Mouse (Mus musculus) hindbrain, embryonic 16.5 days (tissue): ENCODE data around the gene Psmc1. TPM values are rescaled to one million over a fixed set of nuclear protein-coding genes. Genes with fewer than 3 reads are reported as not detected.

ENCODE experiments used
- ATAC-seq: fragments of 200-750 bp; cut with Nextera tagmentation; 2 replicates; pipeline ENCODE4 v1.8.0; 2017; ENCODE audit warnings: moderate TSS enrichment, moderate library complexity
- H3K27ac ChIP-seq: fragments of 300-500 bp; sonication (generic); 2 replicates; pipeline ENCODE4 v1.5.1; 2014; ENCODE audit warnings: low read depth, mild to moderate bottlenecking, control low read depth, low read length, moderate library complexity
- H3K27me3 ChIP-seq: fragments of 300-500 bp; sonication (generic); replicated peaks from 2 replicates; pipeline ENCODE4 v1.6.1; 2014; ENCODE audit warnings: low read length; ENCODE audit not compliant: control insufficient read depth, insufficient read depth
- H3K36me3 ChIP-seq: fragments of 300-500 bp; sonication (generic); 2 replicates; pipeline ENCODE4 v1.6.1; 2014; ENCODE audit warnings: mild to moderate bottlenecking, low read length, moderate library complexity, mixed read lengths; ENCODE audit not compliant: control insufficient read depth, insufficient read depth
- H3K4me1 ChIP-seq: fragments of 300-500 bp; sonication (generic); 2 replicates; pipeline ENCODE4 v1.6.1; 2014; ENCODE audit warnings: low read depth, low read length; ENCODE audit not compliant: control insufficient read depth, insufficient read depth
- H3K4me2 ChIP-seq: fragments of 300-500 bp; sonication (generic); 2 replicates; pipeline ENCODE4 v1.6.1; 2014; ENCODE audit warnings: mild to moderate bottlenecking, low read length, control low read depth, moderate library complexity
- H3K4me3 ChIP-seq: fragments of 300-500 bp; sonication (generic); 2 replicates; pipeline ENCODE4 v1.5.1; 2014; ENCODE audit warnings: mild to moderate bottlenecking, low read length, control low read depth, moderate library complexity
- H3K9ac ChIP-seq: fragments of 300-500 bp; sonication (generic); 2 replicates; pipeline ENCODE4 v1.6.1; 2014; ENCODE audit warnings: low read depth, mild to moderate bottlenecking, control low read depth, low read length, moderate library complexity
- H3K9me3 ChIP-seq: fragments of 300-500 bp; sonication (generic); 2 replicates; pipeline ENCODE4 v1.6.1; 2014; ENCODE audit warnings: mild to moderate bottlenecking, low read length, moderate library complexity; ENCODE audit not compliant: control insufficient read depth
- WGBS: fragments of 180-500 bp; shearing (Covaris S2); extraction: QIAGEN DNeasy Blood & Tissue Kit; methylation state at CpG from one replicate; pipeline ENCODE4 v1.1.7; 2014; 5-methylcytosine and 5-hydroxymethylcytosine counted together
- polyA plus RNA-seq: library from polyadenylated mRNA; unstranded; fragments of >200 nt; fragmentation: Nextera tagmentation; extraction: Ambion mirVana; gene quantifications from 2 replicates; pipeline ENCODE4 v1.2.1, GENCODE M21; 2015

Gene Psmc1
- polyA plus RNA-seq, 1 experiment from 2014 or later = 276 TPM

DNA sequence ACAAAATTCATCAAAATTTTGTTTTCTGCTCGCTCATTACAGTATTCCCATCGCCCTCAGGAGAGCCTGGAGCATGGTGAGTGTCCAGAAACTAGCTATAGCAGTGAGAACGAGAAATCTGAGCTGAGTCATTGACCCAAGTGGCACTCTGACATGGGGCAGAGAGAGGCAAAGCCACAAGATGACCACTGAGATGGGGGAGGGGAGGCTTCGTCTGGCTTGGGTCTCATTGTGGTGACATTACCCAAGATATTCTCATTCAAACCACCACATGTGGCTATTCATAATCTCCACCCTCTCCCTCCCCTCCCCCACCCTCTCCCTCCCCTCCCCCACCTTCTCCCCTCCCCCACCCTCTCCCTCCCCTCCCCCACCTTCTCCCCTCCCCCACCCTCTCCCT, 2.5 kb upstream of the Psmc1 start:
- no peaks in the 10 kb centered on the region for H3K27me3 ChIP-seq
- no peaks in the 10 kb centered on the region for H3K36me3 ChIP-seq
- WGBS = 56% methylated on average over 4 of the region's 4 CpGs
- ATAC-seq = no peak
- no peak overlapping the region for H3K4me2 ChIP-seq
- H3K4me1 ChIP-seq = peaks cover 11% of the 10 kb centered on the region
- no peak overlapping the region for H3K27ac ChIP-seq
- no peaks in the 10 kb centered on the region for H3K9me3 ChIP-seq
- no peak overlapping the region for H3K4me3 ChIP-seq
- H3K9ac ChIP-seq = no peak overlapping the region

DNA sequence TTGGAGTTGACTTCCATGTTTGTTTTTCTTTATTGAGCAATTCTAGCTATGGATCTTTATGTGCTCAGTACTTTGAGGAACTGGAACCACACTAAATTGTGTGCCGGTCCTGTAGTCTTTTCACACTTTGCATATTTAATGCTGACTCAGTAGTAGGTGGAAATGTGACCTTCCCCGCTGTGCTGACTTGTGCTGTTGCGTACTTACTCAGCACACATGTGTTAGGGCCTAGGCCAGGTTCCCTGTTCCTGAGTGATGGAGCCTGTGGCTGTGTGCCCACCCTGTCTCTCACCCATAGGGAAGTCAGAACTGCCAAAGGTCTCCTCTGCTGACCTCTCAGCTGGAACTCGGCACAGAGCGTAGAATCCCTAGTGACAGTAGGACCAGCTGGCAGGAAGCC, 6.0 kb downstream of the Psmc1 start:
- no peaks in the 10 kb centered on the region for H3K27me3 ChIP-seq
- no peak overlapping the region for H3K4me2 ChIP-seq
- no peak for ATAC-seq
- H3K36me3 ChIP-seq = peaks cover 59% of the 10 kb centered on the region
- no peaks in the 10 kb centered on the region for H3K9me3 ChIP-seq
- H3K9ac ChIP-seq = no peak overlapping the region
- no peak overlapping the region for H3K27ac ChIP-seq
- H3K4me3 ChIP-seq = no peak overlapping the region
- peaks cover 7% of the 10 kb centered on the region for H3K4me1 ChIP-seq
- WGBS = 86% methylated on average over 5 of the region's 5 CpGs

DNA sequence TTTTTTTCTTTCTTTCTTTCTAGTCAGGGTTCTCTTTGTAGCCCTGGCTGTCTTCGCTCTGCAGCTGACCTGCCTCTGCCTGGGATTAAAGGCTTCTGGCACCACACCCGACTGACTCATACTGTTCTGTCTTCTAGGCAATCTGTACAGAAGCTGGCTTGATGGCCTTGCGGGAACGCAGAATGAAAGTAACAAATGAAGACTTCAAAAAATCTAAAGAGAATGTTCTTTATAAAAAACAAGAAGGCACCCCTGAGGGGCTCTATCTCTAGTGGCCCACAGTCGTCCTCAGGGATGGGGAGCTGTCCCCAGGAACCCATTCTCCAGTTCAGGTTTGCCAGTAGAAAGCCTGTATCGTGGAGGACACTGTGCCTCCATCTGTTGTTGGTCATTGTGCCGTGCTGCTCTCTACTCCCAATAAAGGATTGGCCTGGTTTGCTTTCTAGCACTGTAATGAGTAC, 13.0 kb downstream of the Psmc1 start:
- WGBS = 81% methylated on average over 7 of the region's 7 CpGs
- no peaks in the 10 kb centered on the region for H3K9me3 ChIP-seq
- peaks cover 54% of the 10 kb centered on the region for H3K36me3 ChIP-seq
- no peak for ATAC-seq
- no peaks in the 10 kb centered on the region for H3K27me3 ChIP-seq
- H3K4me1 ChIP-seq = no peaks in the 10 kb centered on the region
- H3K4me3 ChIP-seq = no peak overlapping the region
- H3K27ac ChIP-seq = no peak overlapping the region
- H3K4me2 ChIP-seq = no peak overlapping the region
- no peak overlapping the region for H3K9ac ChIP-seq

DNA sequence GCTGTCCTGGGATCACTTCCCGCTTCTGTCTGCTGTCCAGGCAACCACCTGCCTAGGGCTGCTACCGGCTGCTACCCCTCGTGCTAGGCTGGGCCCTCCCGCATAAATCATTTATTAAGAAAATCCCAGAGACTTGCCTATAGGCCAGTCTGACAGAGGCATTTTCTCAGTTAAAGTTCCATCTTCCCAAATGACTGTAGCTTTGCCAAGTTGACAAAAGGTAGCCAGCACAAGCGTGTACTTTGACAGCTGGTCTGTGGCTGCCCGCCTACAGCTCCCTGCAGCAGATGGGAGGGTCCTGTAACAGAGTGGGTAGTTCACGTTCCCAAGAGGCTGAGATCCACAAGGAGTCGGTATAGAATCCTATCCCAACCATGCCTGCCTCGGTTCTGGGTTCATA, 13.5 kb downstream of the Psmc1 start:
- H3K9ac ChIP-seq = no peak overlapping the region
- no peaks in the 10 kb centered on the region for H3K27me3 ChIP-seq
- ATAC-seq = no peak
- no peak overlapping the region for H3K27ac ChIP-seq
- no peaks in the 10 kb centered on the region for H3K4me1 ChIP-seq
- peaks cover 50% of the 10 kb centered on the region for H3K36me3 ChIP-seq
- no peak overlapping the region for H3K4me2 ChIP-seq
- 80% methylated on average over 9 of the region's 9 CpGs for WGBS
- no peaks in the 10 kb centered on the region for H3K9me3 ChIP-seq
- H3K4me3 ChIP-seq = no peak overlapping the region

DNA sequence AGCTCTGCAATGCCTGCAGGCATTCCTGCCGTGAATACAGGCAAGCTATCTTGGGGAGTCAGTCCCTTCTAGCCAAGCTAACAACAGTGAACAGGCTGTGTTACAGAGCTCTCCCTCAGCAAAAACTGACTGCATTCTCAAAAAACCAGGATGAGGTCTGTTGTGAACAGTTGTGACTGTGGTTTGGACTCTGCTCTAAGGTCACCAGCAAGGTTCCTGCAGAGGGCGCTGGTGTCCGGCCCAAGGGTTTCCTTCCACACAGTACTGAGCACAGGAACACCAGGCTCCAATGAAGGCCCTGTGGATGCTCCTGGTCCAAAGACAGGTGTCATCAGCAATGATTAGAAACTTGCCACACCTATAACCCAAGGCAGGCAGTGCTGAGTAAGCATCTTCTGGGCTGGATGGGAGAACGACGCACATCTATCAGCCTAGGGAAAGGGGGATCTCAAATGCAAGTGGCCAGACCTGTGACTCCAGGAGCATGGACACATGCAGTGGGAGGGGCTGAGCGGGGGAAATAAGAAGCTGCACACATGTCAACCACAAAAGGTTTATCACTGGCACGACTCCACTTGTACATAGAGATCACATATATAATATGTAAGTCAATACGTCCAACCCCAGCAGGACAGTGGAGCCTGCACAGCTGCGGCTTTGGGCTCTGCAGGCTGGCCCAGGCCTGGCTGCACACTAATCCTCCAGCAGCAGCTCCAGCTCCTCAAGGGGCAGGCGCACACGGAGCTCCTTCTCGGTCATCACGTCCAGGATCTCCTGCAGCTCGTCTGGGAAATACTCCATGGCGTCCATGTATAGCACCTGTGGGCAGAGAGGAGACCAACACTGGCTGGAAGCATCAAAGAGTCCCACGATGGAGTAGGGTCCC, 15.2 kb downstream of the Psmc1 start:
- Histone ChIP-seq H3K4me2 (no peak overlapping the region), H3K4me1 (no peaks in the 10 kb centered on the region), H3K4me3 (no peak overlapping the region), H3K9ac (no peak overlapping the region), H3K27ac (no peak overlapping the region), H3K9me3 (no peaks in the 10 kb centered on the region), H3K36me3 (peaks cover 48% of the 10 kb centered on the region), H3K27me3 (no peaks in the 10 kb centered on the region)
- no peak for ATAC-seq
- 80% methylated on average over 16 of the region's 16 CpGs for WGBS

DNA sequence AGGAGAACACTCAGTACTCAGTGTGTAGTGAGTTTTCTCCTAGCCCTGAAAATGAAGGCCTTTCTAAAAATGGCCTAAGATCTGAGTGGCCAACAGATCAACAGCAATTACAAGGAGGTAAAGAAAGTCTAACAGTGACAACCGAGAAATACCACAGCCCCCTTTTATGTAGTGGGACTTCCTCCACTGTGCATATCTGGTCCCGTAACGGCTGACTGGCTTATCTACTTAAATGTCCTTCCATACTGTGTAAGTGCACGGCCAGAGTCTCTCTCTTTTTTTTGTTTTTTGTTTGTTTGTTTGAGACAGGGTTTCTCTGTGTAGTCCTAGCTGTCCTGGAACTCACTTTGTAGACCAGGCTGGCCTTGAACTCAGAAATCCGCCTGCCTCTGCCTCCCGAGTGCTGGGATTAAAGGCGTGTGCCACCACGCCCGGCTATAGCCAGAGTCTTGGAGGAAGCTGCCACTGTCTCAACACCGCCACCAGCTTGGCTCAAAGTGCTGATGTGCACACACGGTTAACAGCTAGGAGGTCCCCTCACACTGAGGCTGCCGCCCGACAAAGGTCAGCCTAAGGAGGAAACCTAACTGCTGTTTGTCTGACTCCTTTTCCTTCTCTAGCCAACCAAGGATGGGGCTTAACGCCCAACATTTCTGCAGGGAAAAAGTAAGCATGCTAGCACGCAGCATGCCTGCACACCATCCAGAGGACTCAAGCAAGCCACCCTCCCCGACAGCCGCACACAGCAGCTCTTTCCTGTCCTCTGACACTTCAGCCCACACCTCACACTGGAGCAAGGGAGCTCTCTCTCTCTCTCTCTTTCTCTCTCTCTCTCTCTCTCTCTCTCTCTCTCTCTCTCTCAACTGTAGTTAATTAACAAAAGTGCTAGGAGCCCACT, 17.3 kb downstream of the Psmc1 start:
- no peak overlapping the region for H3K4me3 ChIP-seq
- no peaks in the 10 kb centered on the region for H3K4me1 ChIP-seq
- no peaks in the 10 kb centered on the region for H3K27me3 ChIP-seq
- no peaks in the 10 kb centered on the region for H3K9me3 ChIP-seq
- H3K9ac ChIP-seq = no peak overlapping the region
- no peak for ATAC-seq
- 86% methylated on average over 17 of the region's 17 CpGs for WGBS
- H3K36me3 ChIP-seq = peaks cover 43% of the 10 kb centered on the region
- no peak overlapping the region for H3K27ac ChIP-seq
- no peak overlapping the region for H3K4me2 ChIP-seq

DNA sequence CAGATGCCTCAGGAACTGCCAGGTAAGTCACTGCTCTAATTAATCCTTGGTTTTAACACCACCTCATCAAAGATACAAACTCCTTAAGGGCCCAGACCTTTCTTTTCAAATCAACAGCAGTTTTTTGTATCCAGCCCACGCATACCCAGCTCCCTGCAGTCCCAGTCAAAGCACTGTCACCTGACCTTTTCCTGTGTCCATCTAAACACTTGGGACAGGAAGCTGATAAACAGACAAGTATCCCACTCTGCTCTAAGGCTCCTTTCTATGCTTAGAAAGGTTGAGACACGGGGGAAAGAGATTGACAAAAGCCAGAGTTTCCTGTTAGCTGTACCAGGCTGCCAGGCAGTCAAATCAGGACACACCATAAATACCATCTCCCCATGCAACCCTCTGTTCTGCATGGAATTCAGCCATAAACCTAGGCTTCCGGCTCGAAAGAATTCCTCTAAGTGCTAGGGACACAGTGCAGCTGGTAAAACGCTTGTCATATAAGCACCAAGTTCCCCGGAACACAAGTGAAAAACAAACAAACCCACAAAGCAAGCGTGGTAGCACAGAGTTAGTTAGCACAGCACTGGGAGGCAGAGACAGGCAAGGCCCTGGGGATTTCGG, 18.0 kb downstream of the Psmc1 start:
- Histone ChIP-seq H3K9me3 (no peaks in the 10 kb centered on the region), H3K4me3 (no peak overlapping the region), H3K36me3 (peaks cover 41% of the 10 kb centered on the region), H3K4me1 (no peaks in the 10 kb centered on the region), H3K4me2 (no peak overlapping the region), H3K27ac (no peak overlapping the region), H3K9ac (no peak overlapping the region), H3K27me3 (no peaks in the 10 kb centered on the region)
- WGBS = 77% methylated on average over 8 of the region's 8 CpGs
- ATAC-seq = no peak

DNA sequence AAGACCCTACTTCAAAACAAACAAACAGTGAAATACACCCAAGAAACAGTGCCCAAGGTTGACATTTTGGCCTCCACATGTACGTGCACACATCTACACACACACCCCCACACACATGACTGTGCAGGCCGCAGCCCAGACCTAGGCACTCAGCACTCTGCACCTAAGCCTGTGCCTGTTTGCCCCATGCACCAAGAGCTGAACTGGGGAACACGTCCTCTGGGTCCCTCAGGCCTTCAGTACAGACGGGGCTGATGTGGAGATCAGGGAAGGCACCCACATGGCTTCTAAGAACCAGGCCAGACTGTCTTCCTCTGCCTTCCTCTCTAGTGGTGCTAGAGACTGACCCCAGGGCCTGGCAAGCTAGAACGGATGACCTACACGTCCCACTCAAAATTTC, 18.6 kb downstream of the Psmc1 start:
- Histone ChIP-seq H3K27me3 (no peaks in the 10 kb centered on the region), H3K9me3 (no peaks in the 10 kb centered on the region), H3K27ac (no peak overlapping the region), H3K9ac (no peak overlapping the region), H3K4me2 (no peak overlapping the region), H3K36me3 (peaks cover 39% of the 10 kb centered on the region), H3K4me3 (no peak overlapping the region), H3K4me1 (no peaks in the 10 kb centered on the region)
- 80% methylated on average over 6 of the region's 6 CpGs for WGBS
- no peak for ATAC-seq

DNA sequence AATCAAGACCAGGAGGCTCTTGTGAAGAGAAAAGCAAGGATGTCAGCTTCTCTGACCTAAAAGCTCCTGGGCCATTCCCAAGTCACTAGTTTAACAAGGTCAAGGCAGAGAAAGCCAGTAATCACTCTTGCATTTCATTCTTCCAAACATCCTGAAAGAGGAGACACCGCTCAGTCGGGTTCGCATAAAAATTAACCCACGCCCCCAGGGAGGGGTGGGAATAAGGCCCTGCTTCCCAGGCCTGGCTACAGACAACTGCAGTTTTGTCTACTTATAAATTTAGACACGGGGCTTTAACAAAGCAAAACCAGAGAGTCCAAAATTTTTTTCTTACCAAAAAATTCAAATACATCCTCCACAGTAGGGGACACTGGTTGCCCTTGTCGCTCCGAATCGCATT, 19.0 kb downstream of the Psmc1 start:
- no peaks in the 10 kb centered on the region for H3K4me1 ChIP-seq
- H3K27me3 ChIP-seq = no peaks in the 10 kb centered on the region
- WGBS = 80% methylated on average over 8 of the region's 8 CpGs
- no peak for ATAC-seq
- peaks cover 34% of the 10 kb centered on the region for H3K36me3 ChIP-seq
- no peak overlapping the region for H3K9ac ChIP-seq
- no peaks in the 10 kb centered on the region for H3K9me3 ChIP-seq
- no peak overlapping the region for H3K4me3 ChIP-seq
- no peak overlapping the region for H3K27ac ChIP-seq
- no peak overlapping the region for H3K4me2 ChIP-seq
